Mouse (Mus musculus): ENCODE results near the gene Jazf1.

The Jazf1 gene

GRCm38 (mm10) chr6:52916836-52917376 lies 151.5 kb downstream of the Jazf1 start:
- no peak for DNase-seq (ENCODE audit: low read depth, low spot score)

- no peak for DNase-seq (ENCODE audit: low read depth, low spot score)
Measured at GRCm38 (mm10) chr6:52914921-52915320, 153.5 kb downstream of the Jazf1 start.

- peak; percentile 80 for DNase-seq (ENCODE audit: low read depth, low spot score)
Measured at GRCm38 (mm10) chr6:52912143-52912918, 156.1 kb downstream of the Jazf1 start.

GRCm38 (mm10) chr6:52906801-52907200 lies 161.6 kb downstream of the Jazf1 start:
- DNase-seq (ENCODE audit: low read depth, low spot score), result no peak

- no peak for DNase-seq (ENCODE audit: low read depth, low spot score)
Measured at GRCm38 (mm10) chr6:52905100-52905499, 163.3 kb downstream of the Jazf1 start.

GRCm38 (mm10) chr6:52903226-52903960 lies 165.0 kb downstream of the Jazf1 start:
- peak; percentile 61 for DNase-seq (ENCODE audit: low read depth, low spot score)

- DNase-seq (ENCODE audit: low read depth, low spot score), result no peak
Measured at GRCm38 (mm10) chr6:52899574-52900245, 168.7 kb downstream of the Jazf1 start.

- DNase-seq (ENCODE audit: low read depth, low spot score), result no peak
Measured at GRCm38 (mm10) chr6:52895075-52895474, 173.4 kb downstream of the Jazf1 start.

- DNase-seq (ENCODE audit: low read depth, low spot score), result peak; percentile 42
Measured at GRCm38 (mm10) chr6:52894501-52894823, 174.0 kb downstream of the Jazf1 start.

GRCm38 (mm10) chr6:52893811-52894500 lies 174.5 kb downstream of the Jazf1 start:
- DNase-seq (ENCODE audit: low read depth, low spot score), result peak; percentile 56

- DNase-seq (ENCODE audit: low read depth, low spot score), result no peak
Measured at GRCm38 (mm10) chr6:52892978-52893377, 175.5 kb downstream of the Jazf1 start.

GRCm38 (mm10) chr6:52887541-52888203 lies 180.8 kb downstream of the Jazf1 start:
- DNase-seq (ENCODE audit: low read depth, low spot score), result peak; percentile 97

- no peak for DNase-seq (ENCODE audit: low read depth, low spot score)
Measured at GRCm38 (mm10) chr6:52883773-52884172, 184.7 kb downstream of the Jazf1 start.

GRCm38 (mm10) chr6:52877176-52877575 lies 191.3 kb downstream of the Jazf1 start:
- DNase-seq (ENCODE audit: low read depth, low spot score), result peak; percentile 53

GRCm38 (mm10) chr6:52871306-52871705 lies 197.1 kb downstream of the Jazf1 start:
- no peak for DNase-seq (ENCODE audit: low read depth, low spot score)

- no peak for DNase-seq (ENCODE audit: low read depth, low spot score)
Measured at GRCm38 (mm10) chr6:52869252-52869651, 199.2 kb downstream of the Jazf1 start.

GRCm38 (mm10) chr6:52868352-52868751 lies 200.1 kb downstream of the Jazf1 start:
- no peak for DNase-seq (ENCODE audit: low read depth, low spot score)

- no peak for DNase-seq (ENCODE audit: low read depth, low spot score)
Measured at GRCm38 (mm10) chr6:52861928-52862327, 206.5 kb downstream of the Jazf1 start.

- peak; percentile 39 for DNase-seq (ENCODE audit: low read depth, low spot score)
Measured at GRCm38 (mm10) chr6:52861186-52861820, 207.1 kb downstream of the Jazf1 start.

GRCm38 (mm10) chr6:52860713-52861112 lies 207.7 kb downstream of the Jazf1 start:
- DNase-seq (ENCODE audit: low read depth, low spot score), result no peak

All from brain, adult 2 months (tissue).